Mouse (Mus musculus) midbrain, embryonic 16.5 days (tissue): ENCODE measurements around the gene Zfp146. TPM values are rescaled to one million over a fixed set of nuclear protein-coding genes. Genes with fewer than 3 reads are reported as not detected.
A peak's percentile ranks its signal among the peaks of the same experiment; 100 is the strongest.
"Not testable (repeated sequence)": the region's sequence is repeated elsewhere in the genome, so short reads cannot be mapped to it uniquely, and the experiment has no call there.

Source experiments
- ATAC-seq: fragments of 200-750 bp; cut with Nextera tagmentation; 2 replicates; pipeline ENCODE4 v1.8.0; 2017; ENCODE audit warnings: moderate TSS enrichment
- H3K27ac ChIP-seq: fragments of 300-500 bp; sonication (generic); 2 replicates; pipeline ENCODE4 v1.5.1; 2014; ENCODE audit warnings: mild to moderate bottlenecking, low read length, mixed read lengths
- H3K27me3 ChIP-seq: fragments of 300-500 bp; sonication (generic); 2 replicates; pipeline ENCODE4 v1.6.1; 2014; ENCODE audit warnings: low read depth, low read length, mixed read lengths; ENCODE audit not compliant: control insufficient read depth, insufficient read depth
- H3K36me3 ChIP-seq: fragments of 300-500 bp; sonication (generic); 2 replicates; pipeline ENCODE4 v1.6.1; 2014; ENCODE audit warnings: mild to moderate bottlenecking, low read length, moderate library complexity, mixed read lengths; ENCODE audit not compliant: control insufficient read depth, insufficient read depth
- H3K4me1 ChIP-seq: fragments of 300-500 bp; sonication (generic); 2 replicates; pipeline ENCODE4 v1.6.1; 2014; ENCODE audit warnings: mild to moderate bottlenecking, low read length, mixed read lengths; ENCODE audit not compliant: control insufficient read depth, insufficient read depth
- H3K4me2 ChIP-seq: fragments of 300-500 bp; sonication (generic); 2 replicates; pipeline ENCODE4 v1.6.1; 2014; ENCODE audit warnings: mild to moderate bottlenecking, low read length, mixed read lengths
- H3K4me3 ChIP-seq: fragments of 300-500 bp; sonication (generic); 2 replicates; pipeline ENCODE4 v1.5.1; 2014; ENCODE audit warnings: low read depth, mild to moderate bottlenecking, low read length, moderate library complexity, mixed read lengths
- H3K9ac ChIP-seq: fragments of 300-500 bp; sonication (generic); 2 replicates; pipeline ENCODE4 v1.6.1; 2014; ENCODE audit warnings: low read depth, low read length, mixed read lengths
- H3K9me3 ChIP-seq: fragments of 300-500 bp; sonication (generic); replicated peaks from 2 replicates; pipeline ENCODE4 v1.6.1; 2014; ENCODE audit warnings: mild to moderate bottlenecking, low read length, mixed read lengths; ENCODE audit not compliant: control insufficient read depth, poor library complexity, severe bottlenecking
- WGBS: fragments of 180-500 bp; shearing (Covaris S2); extraction: QIAGEN DNeasy Blood & Tissue Kit; methylation state at CpG from one replicate; pipeline ENCODE4 v1.1.7; 2014; 5-methylcytosine and 5-hydroxymethylcytosine counted together
- polyA plus RNA-seq: library from polyadenylated mRNA; unstranded; fragments of >200 nt; fragmentation: Nextera tagmentation; extraction: Ambion mirVana; gene quantifications from 2 replicates; pipeline ENCODE4 v1.2.1, GENCODE M21; 2015

Zfp146 gene
- polyA plus RNA-seq, 1 experiment from 2014 or later: 10.8 TPM

DNA sequence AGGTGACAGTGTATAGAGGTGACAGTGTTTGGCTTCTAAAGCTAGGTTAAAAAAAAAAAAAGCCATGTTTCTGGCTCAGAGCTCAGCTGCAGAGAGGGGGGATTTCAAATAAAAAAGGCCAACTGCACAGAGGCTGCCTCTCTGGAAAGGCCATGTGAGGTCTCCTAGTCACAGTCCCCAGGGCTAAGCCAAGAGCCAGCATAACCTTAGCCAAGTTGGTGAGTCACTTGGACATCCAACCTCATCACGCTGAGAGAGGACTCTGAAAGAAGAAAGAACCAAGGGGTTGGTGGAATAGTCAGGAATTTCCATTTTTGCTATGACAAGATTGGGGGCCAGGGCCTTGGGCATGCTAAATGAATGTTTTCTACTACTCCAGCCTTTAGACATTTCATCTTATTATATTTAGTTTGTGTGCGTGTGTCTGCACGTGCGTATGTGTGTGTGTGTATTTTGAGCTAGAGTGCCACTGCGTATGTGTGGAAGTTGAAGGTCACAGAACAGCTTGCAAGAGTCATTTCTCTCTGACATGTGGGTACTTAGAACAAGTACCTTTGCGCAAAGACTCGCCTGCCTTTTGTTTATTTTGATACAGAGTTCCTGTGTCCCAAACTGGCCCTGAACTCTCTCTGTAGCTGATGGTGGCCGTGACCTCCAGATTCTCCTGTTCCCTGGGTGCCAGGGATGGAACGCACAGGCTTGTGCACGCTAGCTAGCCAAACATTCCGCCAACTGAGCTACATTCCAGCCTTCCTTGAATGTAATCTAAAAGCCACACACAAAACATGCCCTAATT lies 33.5 kb upstream of the Zfp146 start:
- Histone ChIP-seq H3K4me2 (no peak overlapping the region), H3K9me3 (no peaks in the 10 kb centered on the region), H3K9ac (no peak overlapping the region), H3K4me3 (no peak overlapping the region), H3K4me1 (0 out of 2 replicates have a peak, but pooled peaks cover 2% of the 10 kb centered on the region), H3K27me3 (no peaks in the 10 kb centered on the region), H3K27ac (no peak overlapping the region), H3K36me3 (no peaks in the 10 kb centered on the region)
- WGBS: 86% methylated on average over 11 of the region's 11 CpGs
- no peak for ATAC-seq

- H3K9ac ChIP-seq, H3K36me3 ChIP-seq, H3K4me3 ChIP-seq, ATAC-seq, H3K4me1 ChIP-seq, H3K4me2 ChIP-seq, H3K9me3 ChIP-seq, H3K27me3 ChIP-seq, H3K27ac ChIP-seq: not testable (repeated sequence)
- WGBS: 94% methylated on average over 5 of the region's 5 CpGs
Observed at GRCm38 (mm10) chr7:30200661-30201060, 31.1 kb upstream of the Zfp146 start.

DNA sequence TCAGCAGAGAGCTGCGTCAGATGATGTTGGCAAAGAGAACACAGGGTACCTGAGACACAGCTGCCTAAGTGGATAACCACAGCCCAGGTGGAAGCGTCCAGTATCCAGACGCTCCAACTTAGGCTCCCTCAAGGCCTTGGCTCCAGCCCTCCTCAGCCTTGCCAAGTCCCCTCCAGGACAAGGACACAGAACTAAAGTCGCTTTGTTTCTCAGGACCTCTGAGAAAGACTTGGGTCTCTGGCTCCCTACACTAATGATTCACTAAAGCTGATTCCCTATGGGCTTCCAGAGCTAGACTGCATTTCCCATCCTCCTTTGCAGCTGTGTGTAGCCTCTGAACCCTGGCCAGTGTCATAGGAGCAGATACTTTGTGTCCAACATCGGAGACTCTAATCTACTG lies 30.6 kb upstream of the Zfp146 start:
- no peaks in the 10 kb centered on the region for H3K9me3 ChIP-seq
- no peak overlapping the region for H3K4me2 ChIP-seq
- H3K9ac ChIP-seq: no peak overlapping the region
- no peak overlapping the region for H3K27ac ChIP-seq
- H3K27me3 ChIP-seq: no peaks in the 10 kb centered on the region
- 81% methylated on average over 5 of the region's 5 CpGs for WGBS
- ATAC-seq: no peak
- peaks cover 5% of the 10 kb centered on the region; the same call in 1 of the 2 replicates for H3K4me1 ChIP-seq
- H3K4me3 ChIP-seq: no peak overlapping the region
- H3K36me3 ChIP-seq: no peaks in the 10 kb centered on the region

DNA sequence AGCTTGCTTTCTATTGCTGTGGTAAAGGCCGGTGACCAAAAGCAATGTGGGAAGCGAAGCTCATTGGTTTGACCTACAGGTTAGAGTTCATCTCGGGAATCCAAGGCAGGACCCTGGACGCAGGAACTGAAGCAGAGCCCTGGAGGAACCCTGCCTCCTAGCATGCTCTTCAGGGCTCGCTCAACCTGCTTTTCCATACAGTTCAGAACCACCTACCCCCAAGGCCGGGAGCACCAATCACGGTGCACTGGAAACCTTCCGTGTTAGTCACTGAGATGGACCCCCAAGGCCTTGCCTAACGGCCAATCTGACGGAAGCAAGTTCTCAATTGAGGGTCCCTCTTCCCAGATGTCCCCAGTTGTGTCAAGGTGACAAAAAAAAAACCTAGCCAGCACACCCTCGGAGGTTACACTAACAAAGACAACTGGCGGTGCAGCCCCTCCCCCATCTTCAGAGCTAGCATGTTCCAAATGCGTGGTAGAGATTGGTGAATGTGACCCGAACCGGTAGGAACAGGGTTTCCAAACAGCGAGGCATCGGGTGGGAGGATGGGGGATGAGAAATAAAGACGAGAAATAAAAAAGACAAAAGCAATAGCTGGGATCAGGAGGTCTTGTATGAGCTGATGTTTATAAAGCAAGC lies 30.1 kb upstream of the Zfp146 start:
- 80% methylated on average over 18 of the region's 18 CpGs for WGBS

DNA sequence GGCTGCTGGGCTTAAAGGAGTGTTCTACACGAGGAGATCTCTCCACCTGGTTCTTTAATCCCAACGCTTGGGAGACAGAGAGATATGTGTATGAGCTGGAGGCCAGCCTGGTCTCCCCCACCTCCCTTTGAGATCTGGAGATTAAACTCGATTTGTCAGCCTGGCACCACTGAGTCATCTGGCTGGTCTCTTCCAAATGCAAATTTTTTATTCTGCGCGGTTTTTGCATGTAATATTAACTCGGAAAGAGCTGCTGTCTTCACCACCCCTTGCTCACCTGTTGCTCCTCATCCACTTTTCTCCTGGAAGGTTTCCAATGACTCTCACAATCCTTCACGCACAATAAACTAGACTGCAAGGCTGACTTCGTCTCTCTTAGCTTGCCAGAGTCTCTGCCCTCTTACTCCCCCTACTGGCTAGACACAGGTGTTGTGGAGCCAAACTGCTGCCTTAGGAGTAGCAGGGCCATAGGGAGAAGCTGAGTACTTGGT lies 29.0 kb upstream of the Zfp146 start, which contains the start of gene Capns1:
Gene Capns1, minus strand, starts transcription at position 331 of the 491 bp plus-strand sequence.
- Histone ChIP-seq H3K27me3 (no peaks in the 10 kb centered on the region), H3K27ac (no peak within 1 kb of the TSS), H3K9ac (0 out of 2 replicates have a peak within 1 kb of the TSS, but pooled peaks have one; percentile 0), H3K9me3 (no peaks in the 10 kb centered on the region), H3K4me1 (peaks cover 6% of the 10 kb centered on the region; the same call in 1 of the 2 replicates), H3K4me2 (peak within 1 kb of the TSS; percentile 26), H3K36me3 (no peaks in the 10 kb centered on the region), H3K4me3 (peak within 1 kb of the TSS; percentile 5; the same call in 1 of the 2 replicates)
- no peak for ATAC-seq
- WGBS: 5% methylated on average over 8 of the region's 8 CpGs

More for the DNA sequence above, 30.1 kb upstream of the Zfp146 start:
- Histone ChIP-seq H3K36me3 (no peaks in the 10 kb centered on the region), H3K27ac (no peak overlapping the region), H3K4me2 (no peak overlapping the region), H3K27me3 (no peaks in the 10 kb centered on the region), H3K4me1 (peaks cover 6% of the 10 kb centered on the region; the same call in 1 of the 2 replicates), H3K9me3 (no peaks in the 10 kb centered on the region), H3K9ac (no peak overlapping the region), H3K4me3 (no peak overlapping the region)
- no peak for ATAC-seq

- peaks cover 14% of the 10 kb centered on the region for H3K4me1 ChIP-seq
- no peak for ATAC-seq
- H3K9me3 ChIP-seq: no peaks in the 10 kb centered on the region
- H3K9ac ChIP-seq: no peak overlapping the region
- H3K4me3 ChIP-seq: no peak overlapping the region
- WGBS: 73% methylated on average over 5 of the region's 5 CpGs
- no peaks in the 10 kb centered on the region for H3K36me3 ChIP-seq
- no peak overlapping the region for H3K4me2 ChIP-seq
- H3K27ac ChIP-seq: no peak overlapping the region
- H3K27me3 ChIP-seq: no peaks in the 10 kb centered on the region
Observed at GRCm38 (mm10) chr7:30197592-30198129, 28.1 kb upstream of the Zfp146 start.

- ATAC-seq: no peak
- Histone ChIP-seq H3K36me3 (peaks cover 8% of the 10 kb centered on the region), H3K4me3 (no peak overlapping the region), H3K4me2 (no peak overlapping the region), H3K27ac (no peak overlapping the region), H3K9me3 (no peaks in the 10 kb centered on the region), H3K27me3 (no peaks in the 10 kb centered on the region), H3K9ac (no peak overlapping the region), H3K4me1 (peaks cover 16% of the 10 kb centered on the region)
- whole genome bisulfite sequencing: 75% methylated on average over 6 of the region's 6 CpGs
Observed at GRCm38 (mm10) chr7:30196171-30196570, 26.6 kb upstream of the Zfp146 start.

GRCm38 (mm10) chr7:30195461-30195860 lies 25.9 kb upstream of the Zfp146 start:
- Histone ChIP-seq H3K36me3 (peaks cover 8% of the 10 kb centered on the region), H3K4me2 (peak overlapping the region; percentile 65), H3K27me3 (no peaks in the 10 kb centered on the region), H3K9me3 (no peaks in the 10 kb centered on the region), H3K9ac (peak overlapping the region; percentile 87; the same call in 1 of the 2 replicates), H3K4me3 (peak overlapping the region; percentile 83; the same call in 1 of the 2 replicates), H3K4me1 (peaks cover 16% of the 10 kb centered on the region), H3K27ac (no peak overlapping the region; the same call in 1 of the 2 replicates)
- 75% methylated on average over 6 of the region's 6 CpGs for WGBS
- no peak for ATAC-seq
